8 mouse cellular contexts compared by ENCODE assay signal in genomic region chr10:43220479-43220878, GRCm38 (mm10). TPM values are rescaled to one million over a fixed set of nuclear protein-coding genes. Genes with fewer than 3 reads are reported as not detected.
DNase-seq lines count a peak whose midpoint lies in the region; ATAC-seq and TF ChIP-seq lines count a peak whose summit lies in the region.

No protein-coding gene starts in this region.

- no peaks in the 10 kb centered on the region for H3K36me3 ChIP-seq in neural tube, embryonic 13.5 days

- no peak for TF ChIP-seq CTCF in embryonic fibroblast, embryonic 13.5 days (IDR thresholded peaks at IDR 0.05; ENCODE audit: borderline replicate concordance, insufficient read depth, low read length)

- H3K4me3 ChIP-seq in embryonic fibroblast, embryonic 13.5 days (ENCODE audit: insufficient read depth, low read length): peak overlapping the region; percentile 65
- peak overlapping the region; percentile 83 for H3K4me3 ChIP-seq in neural tube, embryonic 13.5 days

- H3K9me3 ChIP-seq in neural tube, embryonic 13.5 days: no peaks in the 10 kb centered on the region

- no peak; the same call in 1 of the 2 replicates for TF ChIP-seq POLR2A in embryonic fibroblast, embryonic 13.5 days (IDR thresholded peaks at IDR 0.05; ENCODE audit: low read depth, low read length)

- H3K9ac ChIP-seq in neural tube, embryonic 13.5 days: peak overlapping the region; percentile 98

- ATAC-seq in neural tube, embryonic 13.5 days (ENCODE audit: low read depth): no peak

- peak overlapping the region; percentile 63 for H3K27ac ChIP-seq in embryonic fibroblast, embryonic 13.5 days (ENCODE audit: insufficient read depth, low read length)
- peak overlapping the region; percentile 95 for H3K27ac ChIP-seq in neural tube, embryonic 13.5 days (replicated peaks)

- 23% methylated on average over 7 of the region's 7 CpGs for WGBS in neural tube, embryonic 13.5 days

- H3K27me3 ChIP-seq in neural tube, embryonic 13.5 days: no peaks in the 10 kb centered on the region

- intact Hi-C loops in heart, postnatal 14 days (cut with DNase I): loop anchor here (2.0 to 5.0 kb wide), 2 partner anchors 46 to 157 kb away; partner anchors contain the start of genes 9030612E09Rik and Sobp

- H3K4me2 ChIP-seq in neural tube, embryonic 13.5 days: peak overlapping the region; percentile 97

- peak; percentile 13 for DNase-seq in heart, adult 8-10 months (ENCODE audit: low spot score)
- DNase-seq in heart, postnatal 14 days: no peak
- DNase-seq in CD4-positive helper T cell, adult 2 months (ENCODE audit: low read depth, low spot score): peak; percentile 25
- DNase-seq in kidney, postnatal 14 days: peak; percentile 6
- no peak for DNase-seq in T-cell, adult 2 months (ENCODE audit: low spot score)
- no peak for DNase-seq in layer of hippocampus, adult 8-10 months (ENCODE audit: low spot score in 2 of 2)

- H3K4me1 ChIP-seq in embryonic fibroblast, embryonic 13.5 days (ENCODE audit: control insufficient read depth, insufficient read depth, low read length): no peaks in the 10 kb centered on the region
- peaks cover 13% of the 10 kb centered on the region for H3K4me1 ChIP-seq in neural tube, embryonic 13.5 days (replicated peaks)

RNA-seq across cellular contexts. Expression of gene Pdss2, which starts 0.8 kb away (rescaled TPM):
- 10 to 100 TPM; 35.6 to 37.5 (median 36.0) TPM for total RNA-seq in heart, adult 8-10 months (2022)
- 10 to 100 TPM; 23.7 to 27.3 TPM for total RNA-seq in heart, postnatal 14 days (2021)
- polyA plus RNA-seq in embryonic fibroblast, embryonic 13.5 days (2011; ENCODE audit: insufficient read length, low read depth, missing spikeins): 7.1 and 10.9 TPM in 2 replicates
- polyA plus RNA-seq in neural tube, embryonic 13.5 days (2015; fragmentation: Nextera tagmentation; extraction: Ambion mirVana): 14.0 and 14.6 TPM in 2 replicates
- total RNA-seq in layer of hippocampus, adult 8-10 months (2022): 10 to 100 TPM; 17.4 to 21.2 (median 18.2) TPM

RNA-seq across cellular contexts. Expression of gene 9030612E09Rik, which starts 46.0 kb away (rescaled TPM):
- total RNA-seq in heart, adult 8-10 months (2022): 1 to 10 TPM; 2.7 to 3.3 (median 2.9) TPM
- total RNA-seq in heart, postnatal 14 days (2021): 1 to 10 TPM; 2.5 to 2.8 TPM
- polyA plus RNA-seq in embryonic fibroblast, embryonic 13.5 days (2011; ENCODE audit: insufficient read length, low read depth, missing spikeins): 0.28 TPM in 1 of 2 replicates, not detected in the other
- polyA plus RNA-seq in neural tube, embryonic 13.5 days (2015; fragmentation: Nextera tagmentation; extraction: Ambion mirVana): 1.9 TPM in 2 replicates
- 1 to 10 TPM; 1.5 to 2.0 (median 1.7) TPM for total RNA-seq in layer of hippocampus, adult 8-10 months (2022)

RNA-seq across cellular contexts. Expression of gene Sobp, which starts 46.1 kb away (rescaled TPM):
- total RNA-seq in heart, adult 8-10 months (2022): 10 to 100 TPM; 13.3 to 17.7 (median 15.5) TPM
- 10 to 100 TPM; 14.4 to 14.6 TPM for total RNA-seq in heart, postnatal 14 days (2021)
- polyA plus RNA-seq in embryonic fibroblast, embryonic 13.5 days (2011; ENCODE audit: insufficient read length, low read depth, missing spikeins): 1.6 and 2.6 TPM in 2 replicates
- polyA plus RNA-seq in neural tube, embryonic 13.5 days (2015; fragmentation: Nextera tagmentation; extraction: Ambion mirVana): 8.3 and 10.2 TPM in 2 replicates
- total RNA-seq in layer of hippocampus, adult 8-10 months (2022): 10 to 100 TPM; 70.2 to 79.5 (median 72.3) TPM

Comparison
In these comparisons a context has a peak if more than half of its experiments do, and no peak if none do; other contexts are left out.
1. DNase-seq: peak in heart, adult 8-10 months (single experiment), CD4-positive helper T cell, adult 2 months (single experiment) and kidney, postnatal 14 days (single experiment); none in heart, postnatal 14 days (0 of 2), T-cell, adult 2 months (single experiment) and layer of hippocampus, adult 8-10 months (0 of 2).